Mouse (Mus musculus): ENCODE data around the gene Cpt1b. TPM values are rescaled to one million over a fixed set of nuclear protein-coding genes. Genes with fewer than 3 reads are reported as not detected.

Gene Cpt1b
- polyA plus RNA-seq, 1 experiment from 2014 or later: 0.72 TPM

DNA sequence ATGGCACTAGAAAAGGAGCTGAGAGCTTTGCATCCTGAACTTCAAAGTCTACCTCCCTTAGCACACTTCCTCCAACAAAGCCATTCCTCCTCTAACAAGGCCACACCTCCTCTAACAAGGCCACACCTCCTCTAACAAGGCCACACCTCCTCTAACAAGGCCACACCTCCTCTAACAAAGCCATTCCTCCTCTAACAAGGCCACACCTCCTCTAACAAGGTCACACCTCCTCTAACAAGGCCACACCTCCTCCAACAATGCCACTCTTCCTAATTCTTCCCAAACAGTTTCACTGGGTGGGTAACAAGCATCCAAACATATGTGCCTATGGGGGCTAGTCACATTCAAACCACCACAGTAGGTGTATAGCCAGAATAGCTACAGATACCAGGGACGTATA, 23.2 kb downstream of the Cpt1b start:
- WGBS: 81% methylated on average over 1 of the region's 1 CpGs
- ATAC-seq: no peak
- no peaks in the 10 kb centered on the region for H3K36me3 ChIP-seq (ENCODE audit: control insufficient read depth, insufficient read depth, low read length)
- H3K4me2 ChIP-seq (ENCODE audit: low read depth, low read length): no peak overlapping the region
- no peak overlapping the region for H3K27ac ChIP-seq (ENCODE audit: low read length)
- no peaks in the 10 kb centered on the region for H3K9me3 ChIP-seq (ENCODE audit: control insufficient read depth, low read length)
- no peak overlapping the region for H3K9ac ChIP-seq (ENCODE audit: low read depth, low read length)
- H3K4me1 ChIP-seq (ENCODE audit: control insufficient read depth, insufficient read depth, low read length): peaks cover 2% of the 10 kb centered on the region; the same call in 1 of the 2 replicates
- no peak overlapping the region for H3K4me3 ChIP-seq (ENCODE audit: low read length)
- H3K27me3 ChIP-seq (replicated peaks; ENCODE audit: control insufficient read depth, insufficient read depth, low read length): no peaks in the 10 kb centered on the region

DNA sequence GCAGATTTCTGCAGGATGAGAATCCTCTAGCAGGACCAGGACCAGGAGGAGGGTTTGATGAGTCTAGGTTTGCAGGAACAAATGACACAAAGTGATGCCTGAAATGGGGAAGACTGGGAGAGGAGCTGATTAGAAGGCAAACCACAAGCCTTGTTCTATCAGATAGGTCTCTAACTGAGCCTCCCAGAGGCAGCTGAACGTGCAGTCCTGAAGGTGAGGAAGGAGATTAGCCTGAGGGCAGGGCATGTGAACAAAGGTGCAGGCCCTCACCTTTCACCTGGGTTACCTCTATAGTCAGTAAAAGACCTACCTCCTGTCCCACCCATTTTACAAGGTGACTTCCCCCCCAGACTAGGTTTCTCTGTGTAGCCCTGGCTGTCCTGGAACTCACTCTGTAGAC, 25.9 kb downstream of the Cpt1b start:
- no peaks in the 10 kb centered on the region for H3K36me3 ChIP-seq (ENCODE audit: control insufficient read depth, insufficient read depth, low read length)
- H3K4me1 ChIP-seq (ENCODE audit: control insufficient read depth, insufficient read depth, low read length): peaks cover 6% of the 10 kb centered on the region; the same call in 1 of the 2 replicates
- H3K9ac ChIP-seq (ENCODE audit: low read depth, low read length): no peak overlapping the region
- 27% methylated on average over 1 of the region's 1 CpGs for WGBS
- H3K27me3 ChIP-seq (replicated peaks; ENCODE audit: control insufficient read depth, insufficient read depth, low read length): no peaks in the 10 kb centered on the region
- peak; percentile 59; the same call in 1 of the 2 replicates for ATAC-seq
- no peaks in the 10 kb centered on the region for H3K9me3 ChIP-seq (ENCODE audit: control insufficient read depth, low read length)
- no peak overlapping the region for H3K4me2 ChIP-seq (ENCODE audit: low read depth, low read length)
- no peak overlapping the region for H3K4me3 ChIP-seq (ENCODE audit: low read length)
- H3K27ac ChIP-seq (ENCODE audit: low read length): no peak overlapping the region

DNA sequence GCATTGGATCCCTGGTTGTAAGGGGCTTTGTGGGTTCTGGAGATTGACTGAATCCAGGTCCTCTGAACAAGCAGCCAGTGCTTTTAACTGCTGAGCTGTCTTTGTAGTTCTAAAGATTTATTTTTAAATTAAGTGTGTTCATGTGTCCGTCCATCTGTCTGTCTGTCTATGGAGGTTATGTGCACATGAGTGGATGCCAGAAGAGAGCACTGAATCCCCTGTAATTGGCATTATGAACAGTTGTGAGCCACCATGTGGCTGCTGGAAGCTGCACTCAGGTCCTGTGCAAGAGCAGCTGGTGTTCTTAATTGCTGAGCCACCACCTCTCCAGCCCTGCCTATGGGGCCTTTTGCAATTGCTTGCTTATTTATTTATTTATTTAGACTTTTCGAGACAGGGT, 27.5 kb downstream of the Cpt1b start:
- no peak overlapping the region for H3K27ac ChIP-seq (ENCODE audit: low read length)
- no peak for ATAC-seq
- no peaks in the 10 kb centered on the region for H3K27me3 ChIP-seq (replicated peaks; ENCODE audit: control insufficient read depth, insufficient read depth, low read length)
- WGBS: 82% methylated on average over 2 of the region's 2 CpGs
- no peak overlapping the region for H3K9ac ChIP-seq (ENCODE audit: low read depth, low read length)
- no peak overlapping the region for H3K4me2 ChIP-seq (ENCODE audit: low read depth, low read length)
- no peaks in the 10 kb centered on the region for H3K36me3 ChIP-seq (ENCODE audit: control insufficient read depth, insufficient read depth, low read length)
- H3K4me3 ChIP-seq (ENCODE audit: low read length): no peak overlapping the region
- H3K9me3 ChIP-seq (ENCODE audit: control insufficient read depth, low read length): no peaks in the 10 kb centered on the region
- H3K4me1 ChIP-seq (ENCODE audit: control insufficient read depth, insufficient read depth, low read length): peaks cover 6% of the 10 kb centered on the region; the same call in 1 of the 2 replicates

DNA sequence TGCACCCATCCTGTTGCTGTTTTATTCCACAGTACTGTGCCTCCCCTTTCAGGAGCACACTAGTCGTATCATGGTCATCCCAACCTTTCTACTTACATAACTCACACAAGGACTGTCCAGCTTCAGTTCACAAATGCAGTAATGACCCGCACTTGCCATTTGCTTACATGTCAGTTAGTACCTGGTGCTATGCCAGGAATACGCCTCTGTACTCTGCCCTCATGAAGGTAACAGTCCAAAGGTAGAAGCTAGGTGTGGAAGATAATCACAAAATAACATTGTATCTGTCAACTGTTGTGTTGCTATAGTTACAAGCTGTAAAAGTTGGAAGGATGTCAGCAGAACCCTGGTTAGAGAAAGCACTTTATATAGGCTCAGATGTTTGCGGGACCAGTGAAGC, 28.8 kb downstream of the Cpt1b start:
- Histone ChIP-seq H3K36me3 (ENCODE audit: control insufficient read depth, insufficient read depth, low read length) (no peaks in the 10 kb centered on the region), H3K27me3 (replicated peaks; ENCODE audit: control insufficient read depth, insufficient read depth, low read length) (no peaks in the 10 kb centered on the region), H3K4me3 (ENCODE audit: low read length) (no peak overlapping the region), H3K27ac (ENCODE audit: low read length) (no peak overlapping the region; the same call in 1 of the 2 replicates), H3K9ac (ENCODE audit: low read depth, low read length) (no peak overlapping the region), H3K9me3 (ENCODE audit: control insufficient read depth, low read length) (no peaks in the 10 kb centered on the region), H3K4me1 (ENCODE audit: control insufficient read depth, insufficient read depth, low read length) (peaks cover 6% of the 10 kb centered on the region; the same call in 1 of the 2 replicates), H3K4me2 (ENCODE audit: low read depth, low read length) (no peak overlapping the region)
- 68% methylated on average over 4 of the region's 4 CpGs for WGBS
- peak; percentile 94 for ATAC-seq

DNA sequence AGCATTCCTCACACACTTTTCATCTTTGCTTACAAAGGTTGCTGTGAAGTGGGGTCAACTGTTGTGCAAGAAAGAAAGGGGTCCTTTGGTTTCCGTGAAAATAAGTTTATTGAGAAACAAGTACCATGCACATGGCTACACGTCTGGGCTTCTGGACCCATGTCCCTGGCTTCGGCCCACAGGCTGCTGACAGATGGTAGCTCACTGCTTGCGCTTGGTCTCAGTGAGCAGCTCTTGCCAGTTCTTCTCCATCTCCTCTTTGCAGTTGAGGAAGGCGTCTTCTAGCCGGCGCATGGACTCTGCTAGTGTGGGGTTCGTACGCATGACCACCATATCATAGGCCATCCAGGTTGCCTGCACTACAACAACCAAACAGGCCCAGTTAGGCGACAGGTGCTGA, 35.6 kb downstream of the Cpt1b start:
- Histone ChIP-seq H3K27ac (ENCODE audit: low read length) (no peak overlapping the region), H3K4me2 (ENCODE audit: low read depth, low read length) (no peak overlapping the region), H3K9me3 (ENCODE audit: control insufficient read depth, low read length) (no peaks in the 10 kb centered on the region), H3K36me3 (ENCODE audit: control insufficient read depth, insufficient read depth, low read length) (no peaks in the 10 kb centered on the region), H3K27me3 (replicated peaks; ENCODE audit: control insufficient read depth, insufficient read depth, low read length) (peaks cover 3% of the 10 kb centered on the region; the same call in 1 of the 2 replicates), H3K9ac (ENCODE audit: low read depth, low read length) (no peak overlapping the region), H3K4me3 (ENCODE audit: low read length) (no peak overlapping the region), H3K4me1 (ENCODE audit: control insufficient read depth, insufficient read depth, low read length) (no peaks in the 10 kb centered on the region)
- ATAC-seq: no peak
- 91% methylated on average over 10 of the region's 10 CpGs for WGBS

DNA sequence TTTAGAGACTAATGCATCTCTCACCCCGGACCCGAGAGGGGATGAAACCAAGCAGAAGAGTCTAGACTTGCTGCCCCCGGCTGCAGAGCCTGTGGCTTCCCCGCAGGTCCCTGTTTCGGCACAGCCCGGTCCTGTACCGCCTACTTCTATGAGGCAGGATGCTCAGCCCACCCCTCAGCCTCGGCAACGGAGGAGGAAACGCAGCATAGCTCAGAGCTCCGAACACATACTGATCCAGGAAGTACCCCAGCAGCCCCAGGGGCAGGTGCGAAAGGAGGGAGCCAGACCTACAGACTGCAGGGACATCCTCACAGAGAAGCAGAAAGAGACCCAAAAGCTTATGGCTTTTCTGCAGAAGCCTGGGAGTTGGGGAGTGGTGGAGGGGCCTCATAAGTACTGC, 38.5 kb downstream of the Cpt1b start:
- H3K4me3 ChIP-seq (ENCODE audit: low read length): no peak overlapping the region
- H3K36me3 ChIP-seq (ENCODE audit: control insufficient read depth, insufficient read depth, low read length): no peaks in the 10 kb centered on the region
- H3K4me2 ChIP-seq (ENCODE audit: low read depth, low read length): no peak overlapping the region
- ATAC-seq: no peak
- peaks cover 3% of the 10 kb centered on the region for H3K27me3 ChIP-seq (replicated peaks; ENCODE audit: control insufficient read depth, insufficient read depth, low read length)
- no peaks in the 10 kb centered on the region for H3K9me3 ChIP-seq (ENCODE audit: control insufficient read depth, low read length)
- 42% methylated on average over 12 of the region's 12 CpGs for WGBS
- no peak overlapping the region for H3K27ac ChIP-seq (ENCODE audit: low read length)
- H3K4me1 ChIP-seq (ENCODE audit: control insufficient read depth, insufficient read depth, low read length): no peaks in the 10 kb centered on the region
- H3K9ac ChIP-seq (ENCODE audit: low read depth, low read length): no peak overlapping the region

DNA sequence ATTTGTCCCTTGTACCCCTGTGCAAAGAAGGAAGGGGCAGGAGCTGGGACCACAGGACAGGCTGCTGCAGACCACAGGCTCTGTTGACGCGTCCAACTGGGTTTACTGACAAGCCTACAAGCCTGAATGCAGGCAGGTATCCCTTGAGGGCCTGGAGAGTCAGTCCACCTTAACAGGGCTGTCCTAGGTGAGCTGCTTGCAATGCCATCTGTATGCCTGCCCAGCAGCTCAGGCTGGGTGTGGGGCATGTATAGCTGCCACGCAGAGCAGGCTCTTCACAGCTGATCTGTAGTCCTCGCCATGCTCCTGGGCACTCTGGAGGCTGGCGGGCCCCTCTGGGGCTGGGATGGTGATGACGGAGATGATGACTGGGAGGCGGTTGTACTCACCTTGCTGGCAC, 41.0 kb downstream of the Cpt1b start, which contains the start of gene Klhdc7b:
TSS of gene Klhdc7b (plus strand) at position 301 of the 400 bp plus-strand sequence.
- WGBS: 89% methylated on average over 7 of the region's 7 CpGs
- peaks cover 9% of the 10 kb centered on the region for H3K27me3 ChIP-seq (replicated peaks; ENCODE audit: control insufficient read depth, insufficient read depth, low read length)

DNA sequence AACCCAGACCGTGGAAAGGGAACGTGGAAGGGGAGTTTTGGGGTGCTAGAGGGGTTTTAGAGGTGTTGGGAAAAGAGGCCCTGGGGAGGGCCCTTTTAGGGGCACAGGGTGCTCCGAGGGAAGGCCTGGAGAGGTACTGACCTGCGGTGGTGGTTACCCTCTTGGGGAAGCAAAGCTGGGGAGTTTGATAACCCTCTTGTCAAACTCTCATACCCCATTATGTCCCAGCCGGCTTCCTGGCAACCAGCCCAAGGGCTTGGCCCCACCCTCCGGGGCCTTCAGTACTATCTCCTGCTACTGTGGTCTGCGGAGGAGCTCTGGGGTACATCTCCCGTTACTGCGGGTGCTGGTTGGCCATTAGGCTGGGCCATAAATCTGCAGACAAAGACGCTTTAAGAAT, 46.2 kb downstream of the Cpt1b start:
- peak overlapping the region; percentile 39; the same call in 1 of the 2 replicates for H3K9ac ChIP-seq (ENCODE audit: low read depth, low read length)
- peak overlapping the region; percentile 78 for H3K4me2 ChIP-seq (ENCODE audit: low read depth, low read length)
- H3K9me3 ChIP-seq (ENCODE audit: control insufficient read depth, low read length): no peaks in the 10 kb centered on the region
- H3K4me1 ChIP-seq (ENCODE audit: control insufficient read depth, insufficient read depth, low read length): peaks cover 20% of the 10 kb centered on the region
- ATAC-seq: no peak
- 11% methylated on average over 10 of the region's 10 CpGs for WGBS
- H3K36me3 ChIP-seq (ENCODE audit: control insufficient read depth, insufficient read depth, low read length): no peaks in the 10 kb centered on the region
- H3K4me3 ChIP-seq (ENCODE audit: low read length): peak overlapping the region; percentile 44
- peaks cover 44% of the 10 kb centered on the region for H3K27me3 ChIP-seq (replicated peaks; ENCODE audit: control insufficient read depth, insufficient read depth, low read length)
- H3K27ac ChIP-seq (ENCODE audit: low read length): no peak overlapping the region

More for the DNA sequence above, 41.0 kb downstream of the Cpt1b start, which contains the start of gene Klhdc7b:
- H3K27ac ChIP-seq (ENCODE audit: low read length): no peak within 1 kb of the TSS
- H3K4me3 ChIP-seq (ENCODE audit: low read length): no peak within 1 kb of the TSS
- no peaks in the 10 kb centered on the region for H3K9me3 ChIP-seq (ENCODE audit: control insufficient read depth, low read length)
- no peak within 1 kb of the TSS for H3K4me2 ChIP-seq (ENCODE audit: low read depth, low read length)
- H3K36me3 ChIP-seq (ENCODE audit: control insufficient read depth, insufficient read depth, low read length): no peaks in the 10 kb centered on the region
- H3K4me1 ChIP-seq (ENCODE audit: control insufficient read depth, insufficient read depth, low read length): no peaks in the 10 kb centered on the region
- no peak for ATAC-seq
- no peak within 1 kb of the TSS for H3K9ac ChIP-seq (ENCODE audit: low read depth, low read length)

DNA sequence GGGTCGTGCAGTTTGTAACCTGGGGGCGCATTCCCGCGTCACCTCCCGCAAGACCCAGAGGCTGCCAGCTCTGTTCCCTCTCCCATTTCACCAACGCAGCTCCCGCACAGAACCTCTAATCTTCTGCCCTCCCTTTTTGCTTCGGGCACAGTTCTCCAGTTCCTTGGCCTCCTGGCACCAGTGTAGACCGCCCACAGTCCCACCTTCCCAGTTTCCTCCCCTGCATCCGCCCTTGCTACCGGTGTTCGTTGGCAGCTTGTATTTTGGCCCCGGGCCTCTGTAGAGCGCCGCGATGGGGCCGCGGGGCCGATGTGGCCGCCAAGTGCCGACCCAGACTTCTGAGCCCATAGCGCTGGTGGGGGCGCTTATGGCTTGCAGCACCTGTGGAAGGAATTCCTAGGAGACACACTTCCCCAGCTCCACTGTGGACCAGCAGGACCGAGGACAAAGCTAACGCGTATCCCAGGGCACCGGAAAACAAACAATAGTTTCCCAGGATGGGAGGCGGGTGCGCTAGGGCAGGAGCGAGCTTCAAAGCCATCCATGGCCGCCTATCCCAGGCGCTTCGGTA, 46.7 kb downstream of the Cpt1b start, which contains the start of gene Odf3b:
TSS of gene Odf3b (minus strand) at position 452 of the 571 bp plus-strand sequence.
- Histone ChIP-seq H3K9me3 (ENCODE audit: control insufficient read depth, low read length) (no peaks in the 10 kb centered on the region), H3K27ac (ENCODE audit: low read length) (no peak within 1 kb of the TSS), H3K9ac (ENCODE audit: low read depth, low read length) (peak within 1 kb of the TSS; percentile 39), H3K4me1 (ENCODE audit: control insufficient read depth, insufficient read depth, low read length) (peaks cover 23% of the 10 kb centered on the region), H3K4me2 (ENCODE audit: low read depth, low read length) (peak within 1 kb of the TSS; percentile 78), H3K4me3 (ENCODE audit: low read length) (peak within 1 kb of the TSS; percentile 44), H3K36me3 (ENCODE audit: control insufficient read depth, insufficient read depth, low read length) (no peaks in the 10 kb centered on the region), H3K27me3 (replicated peaks; ENCODE audit: control insufficient read depth, insufficient read depth, low read length) (peaks cover 44% of the 10 kb centered on the region)
- under 1% methylated on average over 33 of the region's 33 CpGs for WGBS
- peak; percentile 19; the same call in 1 of the 2 replicates for ATAC-seq

All from intestine, embryonic 16.5 days (tissue).